Mouse (Mus musculus) G1E (cell line): ENCODE results near the gene 4921509C19Rik.

Experiments
- CTCF ChIP-seq: IDR thresholded peaks from 2 replicates; pipeline ENCODE4 v1.5.1; 2012; ENCODE audit warnings: low read depth, low read length, inconsistent platforms, mixed read lengths
- GATA1 ChIP-seq: IDR thresholded peaks from 2 replicates; pipeline ENCODE4 v1.6.1; 2012; ENCODE audit warnings: borderline replicate concordance, low read length, inconsistent platforms, mixed read lengths
- POLR2AphosphoS5 ChIP-seq: IDR thresholded peaks from 2 replicates; pipeline ENCODE4 v1.6.1; 2012; ENCODE audit warnings: low read depth, low read length, inconsistent platforms; ENCODE audit not compliant: insufficient replicate concordance

DNA sequence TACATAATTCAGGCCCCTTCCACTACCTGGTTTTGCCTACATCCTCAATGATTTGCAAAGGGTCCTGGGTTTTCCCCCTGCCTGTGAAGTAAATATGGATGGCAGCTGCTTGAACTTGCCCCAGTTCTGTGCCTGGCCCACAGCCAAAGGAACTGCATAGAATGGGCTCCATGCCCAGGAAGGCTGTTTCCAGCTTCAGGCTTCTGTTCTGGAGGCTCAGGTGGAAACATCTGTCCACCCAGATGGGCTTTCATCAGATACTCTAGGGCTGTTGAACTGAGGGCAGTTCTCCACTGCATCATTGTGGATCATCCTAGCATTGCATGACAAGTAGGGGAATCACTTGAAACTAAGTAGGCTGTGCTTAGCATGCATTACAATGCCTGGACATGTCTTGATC is 36.2 kb upstream of the 4921509C19Rik start:
- no peak for TF ChIP-seq CTCF
- no peak for TF ChIP-seq GATA1
- no peak for TF ChIP-seq POLR2AphosphoS5
